Mouse (Mus musculus) heart, adult 11 months (tissue): ENCODE data around the gene Lypd5.
A peak's percentile ranks its signal among the peaks of the same experiment; 100 is the strongest.

Source experiments
- DNase-seq: peaks from one replicate; pipeline ENCODE4 v3.0.0; 2022

Lypd5 gene

DNA sequence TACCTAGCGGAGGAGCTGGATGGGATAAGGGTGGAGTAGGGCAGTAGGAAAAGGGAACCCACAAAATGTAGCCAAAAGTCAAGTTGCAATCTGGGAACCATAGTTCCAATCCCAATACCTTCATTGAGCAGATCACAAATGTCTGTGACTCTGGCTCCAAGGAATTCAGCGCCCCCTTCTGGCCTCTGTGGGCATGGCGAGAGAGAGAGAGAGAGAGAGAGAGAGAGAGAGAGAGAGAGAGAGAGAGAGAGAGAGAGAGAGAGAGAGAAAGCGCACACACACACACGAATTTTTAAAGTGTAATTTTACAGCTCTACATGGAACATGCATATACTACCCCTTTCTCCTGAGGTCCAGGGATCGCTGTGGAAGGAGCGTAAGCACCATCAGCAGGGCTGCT is 14.2 kb downstream of the Lypd5 start:
- DNase-seq: no peak

DNA sequence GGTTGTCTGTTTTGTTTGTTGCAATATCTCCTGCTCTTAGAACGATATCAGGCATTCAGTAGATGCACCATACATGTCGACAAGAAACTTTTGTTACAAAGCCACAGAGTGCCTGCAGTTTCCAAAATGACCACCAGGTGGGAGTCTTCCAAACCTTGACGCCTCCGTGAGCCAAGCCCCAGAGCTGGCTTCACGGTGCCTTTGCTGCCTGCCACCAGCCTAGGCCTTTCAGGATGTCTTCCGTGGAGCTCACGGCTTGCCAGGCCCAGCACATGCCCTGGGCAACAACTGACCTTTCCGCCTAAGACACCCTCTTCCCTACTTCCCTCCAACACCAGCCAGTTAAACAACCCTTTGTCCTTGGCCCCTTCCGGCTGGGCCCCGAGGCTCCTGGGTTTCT is 15.8 kb downstream of the Lypd5 start:
- peak; percentile 93 for DNase-seq

DNA sequence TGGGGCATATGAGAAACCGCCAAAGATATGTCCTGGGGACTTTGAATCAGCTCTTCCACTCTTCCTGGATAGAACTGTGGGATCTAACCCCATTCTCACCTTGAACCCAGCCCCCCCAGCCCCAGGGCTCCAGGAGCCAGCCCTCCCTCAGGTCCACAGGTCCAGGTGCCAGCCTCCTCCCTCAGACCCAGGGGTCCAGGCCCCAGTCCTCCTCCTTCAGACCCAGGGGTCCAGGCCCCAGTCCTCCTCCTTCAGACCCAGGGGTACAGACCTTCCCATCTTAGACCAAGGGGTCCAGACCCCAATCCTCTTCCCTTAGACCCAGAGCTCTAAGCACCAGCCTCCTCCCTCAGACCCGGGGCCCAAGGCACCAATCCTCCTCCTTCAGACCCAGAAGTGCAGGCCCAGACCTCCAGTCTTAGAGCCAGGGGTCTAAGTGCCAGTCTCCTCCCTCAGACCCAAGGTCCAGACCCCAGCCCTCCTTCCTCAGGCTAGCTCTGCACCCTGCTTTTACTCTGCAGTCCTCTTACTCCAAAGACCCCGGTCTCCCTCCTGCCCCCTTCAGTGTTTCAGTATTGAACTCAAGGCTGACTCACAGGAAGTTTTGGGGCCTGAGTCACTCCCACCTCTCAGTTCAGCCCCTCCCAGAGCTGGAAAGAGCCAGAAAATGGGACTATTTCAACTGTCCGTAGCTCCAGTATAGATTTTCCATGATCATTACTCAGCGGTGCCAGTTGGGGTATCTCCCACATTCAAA is 16.4 kb downstream of the Lypd5 start:
- DNase-seq: no peak

DNA sequence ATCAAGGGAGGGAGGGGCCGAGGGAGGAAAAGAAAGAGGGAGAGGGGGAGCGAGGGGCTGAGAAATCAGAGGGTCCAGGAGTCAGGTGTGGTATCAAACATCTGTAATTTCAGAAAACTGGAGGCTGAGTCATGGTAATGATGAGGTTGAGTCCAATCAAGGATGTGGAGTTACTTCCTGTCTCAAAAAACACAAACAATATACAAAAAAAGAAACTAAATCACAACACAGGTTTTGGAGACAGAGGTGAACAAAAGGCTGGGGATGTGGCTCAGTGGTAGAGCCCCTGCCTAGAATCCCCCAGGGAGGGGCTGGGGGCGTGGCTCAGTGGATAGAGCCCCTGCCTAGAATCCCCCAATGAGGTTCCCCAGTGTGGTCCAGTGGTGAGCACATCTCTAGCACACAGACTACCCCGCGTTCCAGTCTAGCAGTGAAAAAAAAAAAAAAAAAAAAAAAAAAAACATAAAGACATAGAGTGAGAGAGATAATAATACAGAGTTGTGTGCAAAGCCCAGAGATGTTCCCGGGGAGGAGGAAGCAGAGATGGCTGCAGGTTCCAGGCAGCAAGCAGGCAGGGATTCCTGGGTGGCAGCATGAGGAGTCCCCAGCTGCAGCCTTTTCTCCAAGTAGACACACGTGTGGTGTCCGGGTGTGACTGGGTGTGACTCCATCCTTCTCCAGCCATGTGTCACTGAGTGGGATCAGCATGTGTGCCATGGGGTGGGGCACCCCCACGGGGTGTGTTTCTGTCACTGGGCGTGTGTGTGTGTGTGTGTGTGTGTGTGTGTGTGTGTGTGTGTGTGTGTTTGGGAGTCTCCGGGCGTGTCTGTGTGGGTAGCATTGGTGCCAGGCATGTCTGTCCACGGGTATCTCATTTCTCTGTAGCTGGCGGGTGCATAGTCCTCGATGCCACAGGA is 18.0 kb downstream of the Lypd5 start:
- no peak for DNase-seq

DNA sequence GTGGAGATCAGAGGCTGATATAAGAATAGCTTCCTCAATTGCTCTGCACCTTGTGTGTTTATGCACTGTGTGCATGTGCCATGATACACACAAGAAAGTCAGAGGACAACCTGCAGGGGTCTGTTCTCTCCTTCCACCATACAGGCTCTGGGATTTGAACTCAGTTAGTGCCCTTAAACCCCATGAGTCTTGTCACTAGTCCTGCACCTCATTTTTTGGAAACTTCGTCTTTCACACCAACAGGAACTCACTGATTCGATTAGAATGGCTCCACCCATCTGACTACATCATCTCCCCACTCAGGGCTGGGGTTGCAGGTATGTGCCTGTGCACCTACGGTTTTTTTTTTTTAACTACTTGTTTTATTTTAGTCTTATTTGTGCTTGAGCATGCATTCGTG is 19.2 kb downstream of the Lypd5 start:
- no peak for DNase-seq

DNA sequence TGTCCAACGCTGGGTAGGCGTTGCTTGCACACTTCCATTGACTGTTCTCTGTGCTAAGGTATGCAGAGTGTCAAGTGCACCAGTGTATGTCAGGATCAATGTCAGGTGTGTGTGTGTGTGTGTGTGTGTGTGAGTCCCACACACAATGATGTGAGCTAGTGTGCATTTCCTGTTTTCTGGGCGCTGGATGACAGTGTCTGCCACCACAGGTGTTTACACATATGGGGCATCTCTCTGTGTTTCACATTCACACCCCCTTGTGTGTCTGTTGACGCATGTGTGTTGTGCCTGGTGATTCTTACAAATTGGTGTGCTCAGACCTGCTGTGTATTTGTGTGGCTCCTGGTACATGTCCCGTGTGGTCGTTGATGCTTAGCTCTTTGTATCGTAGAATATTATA is 19.9 kb downstream of the Lypd5 start:
- DNase-seq: no peak

DNA sequence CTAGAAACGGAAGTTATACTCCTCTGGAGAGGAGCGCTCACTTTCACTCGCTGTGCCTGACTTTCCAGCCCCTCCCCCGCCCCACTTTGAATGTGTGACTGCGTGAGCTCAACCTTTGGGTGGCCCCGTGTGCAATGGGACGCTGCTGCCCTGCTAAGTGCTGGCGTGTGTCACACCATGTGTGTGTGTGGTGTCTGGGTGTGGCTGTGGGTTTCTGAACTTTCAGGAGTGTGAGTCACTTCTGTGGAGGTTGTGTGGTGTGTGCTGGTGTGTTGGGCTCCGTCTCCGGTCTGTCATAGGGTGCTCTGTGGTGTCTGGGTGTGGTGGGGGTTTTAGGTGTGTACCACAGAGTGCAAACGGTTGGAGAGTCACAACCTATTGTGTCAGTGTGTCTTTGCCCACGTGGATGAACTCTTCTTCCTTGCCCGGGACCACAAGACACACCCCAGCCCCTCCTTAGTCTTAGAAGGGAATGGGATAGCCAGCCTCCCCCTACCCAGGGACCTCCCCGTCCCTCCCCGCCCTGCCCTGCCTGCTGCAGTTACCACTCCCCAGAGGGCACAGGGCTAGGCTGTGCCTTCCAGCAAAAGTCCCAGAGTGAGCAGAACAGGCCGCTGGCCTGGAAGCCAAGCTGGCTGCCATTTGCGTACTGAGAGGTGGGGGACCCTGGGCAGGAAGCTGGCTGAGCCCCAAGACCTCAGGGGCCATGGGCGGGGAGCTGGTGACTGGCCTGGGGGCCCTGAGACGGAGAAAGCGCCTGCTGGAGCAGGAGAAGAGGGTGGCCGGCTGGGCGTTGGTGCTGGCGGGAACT is 20.9 kb downstream of the Lypd5 start, which contains the start of gene Kcnn4:
Kcnn4 (plus strand) TSS at position 533 of the 811 bp plus-strand sequence.
- DNase-seq: no peak

DNA sequence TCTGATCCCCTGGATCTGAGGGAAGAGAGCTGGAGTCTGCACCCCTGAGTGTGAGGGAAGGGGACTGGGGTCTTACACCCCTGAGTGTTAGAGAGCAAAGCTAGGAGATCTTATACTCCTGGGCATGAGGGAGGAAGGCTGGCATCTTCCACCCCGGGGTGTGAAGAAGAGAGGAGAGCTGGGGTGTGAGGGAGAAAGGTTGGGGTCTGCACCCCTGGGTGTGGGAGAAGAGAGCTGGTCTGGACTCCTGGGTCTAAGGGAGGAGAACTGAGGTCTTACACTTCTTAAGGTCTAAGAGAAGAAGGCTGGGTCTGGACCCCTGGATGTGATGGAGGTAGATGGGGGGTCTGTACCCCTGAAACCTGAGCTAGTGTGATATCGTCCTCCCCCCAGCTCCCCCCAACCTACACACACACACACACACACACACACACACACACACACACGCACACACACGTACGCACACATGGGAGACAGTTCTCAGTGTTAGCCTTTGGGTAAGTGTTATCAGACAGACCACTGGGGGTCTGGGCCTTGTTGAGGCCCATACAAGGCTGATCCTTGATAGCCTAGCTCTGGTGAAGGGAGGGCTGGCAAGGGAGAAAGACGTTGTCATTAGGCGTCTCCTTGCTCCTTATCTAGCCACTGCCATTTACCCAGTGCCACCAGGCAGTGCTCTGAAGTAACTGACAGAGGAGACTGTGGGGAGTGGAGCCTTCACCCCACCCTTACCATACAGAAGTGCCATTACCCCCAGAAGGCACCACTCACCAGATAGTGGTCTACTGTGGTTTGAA is 22.2 kb downstream of the Lypd5 start:
- DNase-seq: no peak

DNA sequence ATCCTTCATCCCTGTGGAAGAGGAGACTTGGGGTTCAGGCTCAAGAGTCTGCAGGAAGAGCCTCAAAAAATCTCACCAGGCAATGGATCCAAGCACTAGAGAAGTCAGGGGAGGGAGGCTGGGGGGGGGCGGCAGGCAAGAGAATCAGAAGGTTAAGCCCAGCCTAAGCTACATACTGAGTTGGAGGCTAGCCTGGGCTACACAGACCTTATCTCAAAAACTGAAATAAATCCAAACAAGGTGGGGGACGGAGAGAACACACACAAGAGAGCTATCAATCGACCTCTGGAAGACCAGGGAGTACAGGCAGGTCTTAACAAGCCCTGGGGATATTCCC is 22.8 kb downstream of the Lypd5 start:
- DNase-seq: no peak

DNA sequence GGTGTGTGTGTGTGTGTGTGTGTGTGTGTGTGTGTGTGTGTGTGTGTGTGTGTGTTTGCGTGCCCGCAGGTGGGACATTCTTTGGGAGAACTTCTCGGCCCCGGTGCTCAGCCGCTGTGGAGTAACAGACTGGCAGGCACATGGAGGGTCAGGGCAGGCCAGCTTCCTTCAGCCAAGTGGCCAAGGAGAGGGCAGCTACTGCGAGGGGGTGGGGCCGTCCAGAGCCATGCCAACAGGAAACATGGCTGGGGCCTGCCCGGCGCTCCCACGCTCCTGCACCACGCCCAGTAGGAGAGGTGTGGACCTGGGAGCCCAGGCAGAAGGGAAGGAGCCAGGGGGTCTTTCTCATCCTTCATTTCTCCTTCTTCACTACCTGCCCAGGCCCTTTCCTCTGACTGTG is 23.3 kb downstream of the Lypd5 start:
- peak; percentile 93 for DNase-seq

DNA sequence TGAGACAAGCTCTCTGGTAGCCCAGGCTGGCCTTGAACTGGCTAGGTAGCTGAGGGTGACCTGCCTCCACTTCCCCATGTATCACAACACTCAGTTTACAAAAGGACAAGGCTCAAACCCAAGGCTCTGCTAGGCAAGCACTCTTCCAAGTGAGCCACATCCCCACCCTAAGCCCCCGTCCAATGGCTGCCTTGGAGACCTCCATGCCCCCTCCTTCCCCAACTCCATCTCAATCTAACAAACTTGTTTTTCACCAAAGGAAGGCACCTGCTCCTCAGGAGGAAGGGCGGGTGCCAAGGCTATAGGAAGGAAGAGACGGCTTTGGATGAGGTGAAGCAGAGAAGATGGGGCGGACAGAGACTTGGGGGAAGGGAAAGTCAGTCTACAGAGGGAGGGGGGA is 23.8 kb downstream of the Lypd5 start:
- no peak for DNase-seq

DNA sequence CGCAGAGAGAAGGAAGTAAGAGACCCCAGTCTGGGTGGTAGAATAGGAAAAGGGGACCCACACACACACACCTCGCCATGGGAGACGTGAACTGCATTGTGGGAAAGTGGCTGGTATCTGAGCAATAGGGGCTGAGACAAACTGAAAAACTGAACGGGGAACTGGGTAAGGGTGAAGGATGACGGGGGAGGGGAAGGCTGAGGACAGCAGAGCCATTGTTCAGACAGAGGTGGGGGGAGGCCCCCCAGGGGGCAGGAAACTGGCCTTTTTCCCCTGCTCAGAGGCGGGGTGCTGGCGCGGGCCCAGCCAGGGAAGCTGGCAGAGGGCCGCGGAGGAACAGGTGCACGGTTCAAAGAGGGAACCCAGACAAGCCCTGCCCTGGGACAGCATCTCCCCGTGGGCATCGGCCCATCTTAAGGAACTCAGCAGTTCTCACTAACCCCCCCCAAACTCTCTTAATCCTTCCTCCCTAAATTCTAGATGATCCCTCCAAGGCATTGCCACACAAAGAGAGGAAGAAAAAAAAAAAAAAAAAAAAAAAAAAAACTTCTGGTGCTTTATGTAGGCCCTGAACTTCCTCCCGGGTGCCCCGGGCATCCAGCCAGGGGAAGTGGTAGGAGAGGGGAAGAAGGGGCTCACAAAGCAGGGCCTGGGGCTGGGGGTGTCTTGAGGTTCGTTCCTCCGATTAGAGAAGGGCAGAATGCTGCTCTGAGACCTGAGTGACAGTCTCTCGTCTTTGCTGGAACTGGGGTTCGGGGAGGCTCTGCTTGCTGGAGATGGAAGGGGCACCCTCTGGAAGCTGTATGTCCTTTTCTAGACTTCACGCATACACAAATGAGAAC is 24.8 kb downstream of the Lypd5 start:
- DNase-seq: peak; percentile 96

DNA sequence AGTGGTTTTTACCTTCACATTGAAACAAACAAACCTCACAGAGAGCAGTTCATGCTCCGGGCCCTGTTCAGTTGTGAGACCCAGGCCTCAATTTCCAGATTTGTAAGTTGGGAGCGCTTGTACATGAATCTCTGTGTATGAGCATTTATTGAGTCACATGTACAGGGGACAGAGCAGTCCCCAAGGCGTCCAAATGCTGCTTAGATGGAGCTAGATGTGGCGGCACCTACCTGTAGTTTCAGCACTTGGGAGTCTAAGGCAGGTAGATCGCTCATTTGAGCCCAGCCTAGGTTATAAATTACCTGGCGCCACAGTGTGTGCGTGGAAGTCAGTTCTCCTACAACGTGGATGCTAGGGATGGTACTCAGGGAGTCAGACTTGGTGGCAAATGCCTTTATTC is 27.5 kb downstream of the Lypd5 start:
- no peak for DNase-seq

DNA sequence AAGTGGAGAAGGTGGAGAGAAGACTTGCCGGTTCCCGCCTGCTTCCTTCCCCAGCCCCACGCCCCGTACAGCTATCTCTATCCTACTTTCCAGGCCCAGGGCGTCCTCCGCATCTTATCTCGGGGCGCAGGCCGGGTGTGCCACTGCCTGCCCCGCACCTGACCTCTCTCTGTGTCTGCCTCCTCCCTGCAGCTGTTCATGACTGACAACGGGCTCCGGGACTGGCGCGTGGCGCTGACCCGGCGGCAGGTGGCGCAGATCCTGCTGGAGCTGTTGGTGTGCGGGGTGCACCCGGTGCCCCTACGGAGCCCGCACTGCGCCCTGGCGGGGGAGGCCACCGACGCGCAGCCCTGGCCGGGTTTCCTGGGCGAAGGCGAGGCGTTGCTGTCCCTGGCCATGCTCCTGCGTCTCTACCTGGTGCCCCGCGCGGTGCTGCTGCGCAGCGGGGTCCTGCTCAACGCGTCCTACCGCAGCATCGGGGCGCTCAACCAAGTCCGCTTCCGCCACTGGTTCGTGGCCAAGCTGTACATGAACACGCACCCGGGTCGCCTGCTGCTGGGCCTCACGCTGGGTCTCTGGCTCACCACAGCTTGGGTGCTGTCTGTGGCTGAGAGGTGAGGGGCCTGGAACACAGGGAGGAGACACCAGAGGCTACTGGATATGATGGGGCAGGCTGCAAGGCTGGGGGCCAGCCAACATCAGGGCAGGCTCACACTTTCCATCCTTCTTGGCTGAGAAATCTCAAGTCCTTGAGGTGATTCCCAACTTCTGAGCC is 28.3 kb downstream of the Lypd5 start:
- DNase-seq: peak; percentile 95

DNA sequence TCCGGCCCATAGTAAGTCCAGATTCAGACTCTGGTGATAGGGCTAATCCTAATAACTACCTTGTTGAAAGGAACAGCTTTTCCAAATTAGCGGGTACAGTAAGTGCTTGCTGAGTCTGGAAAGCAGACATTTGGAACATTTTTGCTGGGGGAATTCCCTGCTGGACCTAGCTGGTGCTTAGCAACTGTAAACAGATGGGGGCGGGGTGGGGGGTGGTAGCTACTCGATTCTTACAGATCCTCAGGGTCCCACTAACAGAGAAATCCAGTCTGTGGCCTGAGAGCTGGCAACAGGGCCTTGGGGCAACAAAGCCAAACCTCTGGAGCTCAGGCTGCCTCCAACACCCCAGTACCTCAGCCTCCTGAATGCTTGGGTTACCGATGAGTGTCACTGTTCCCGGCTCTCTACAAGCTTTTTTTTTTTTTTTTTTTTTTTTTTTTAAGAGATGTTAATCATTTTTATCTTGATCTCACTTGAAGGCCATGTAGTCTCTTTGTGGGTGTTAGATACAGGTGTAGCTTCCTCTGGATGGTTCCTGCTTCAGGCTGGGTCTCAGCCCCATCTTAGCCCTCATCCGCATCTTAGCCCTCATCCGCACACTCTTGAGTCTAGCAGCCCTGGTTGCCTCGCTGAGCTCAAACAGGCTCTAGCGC is 29.2 kb downstream of the Lypd5 start:
- no peak for DNase-seq

DNA sequence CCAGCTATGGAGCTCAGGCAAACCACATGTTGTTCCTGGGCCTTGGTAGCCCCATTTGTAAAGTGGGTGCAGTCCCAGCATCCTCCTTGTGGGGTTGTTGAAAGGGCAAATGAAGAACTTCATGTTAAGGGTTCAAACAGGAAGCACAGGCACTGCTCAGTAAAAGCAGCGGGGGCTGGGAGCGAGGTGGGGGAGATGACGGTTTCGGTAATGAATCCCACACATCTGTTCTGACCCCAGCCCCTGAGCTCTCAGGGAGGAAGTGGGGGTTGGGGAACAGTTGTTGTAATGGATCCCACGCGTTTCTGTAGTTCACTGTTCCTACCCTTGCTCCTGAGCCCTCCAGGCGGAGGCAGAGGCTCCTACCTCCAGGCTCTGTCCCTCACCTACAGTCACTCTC is 30.9 kb downstream of the Lypd5 start:
- no peak for DNase-seq

DNA sequence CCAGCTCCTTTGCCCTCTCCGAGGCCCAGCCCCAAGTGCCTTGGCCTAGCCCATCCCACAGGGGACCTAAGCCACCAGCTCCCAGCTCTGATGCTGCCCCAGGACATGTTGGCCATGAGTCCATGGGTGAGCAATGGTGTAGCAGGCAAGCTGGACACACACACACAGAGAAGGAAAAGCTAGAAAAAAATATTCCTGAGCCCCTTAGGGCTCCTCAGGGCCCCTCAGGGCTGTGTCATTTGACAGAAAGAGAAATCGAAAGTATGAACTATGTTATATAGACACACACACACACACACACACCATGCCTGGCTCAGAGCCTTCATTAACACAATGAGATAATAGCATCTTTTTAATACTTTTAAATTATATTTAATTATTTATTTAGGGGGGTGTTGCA is 31.4 kb downstream of the Lypd5 start:
- no peak for DNase-seq

DNA sequence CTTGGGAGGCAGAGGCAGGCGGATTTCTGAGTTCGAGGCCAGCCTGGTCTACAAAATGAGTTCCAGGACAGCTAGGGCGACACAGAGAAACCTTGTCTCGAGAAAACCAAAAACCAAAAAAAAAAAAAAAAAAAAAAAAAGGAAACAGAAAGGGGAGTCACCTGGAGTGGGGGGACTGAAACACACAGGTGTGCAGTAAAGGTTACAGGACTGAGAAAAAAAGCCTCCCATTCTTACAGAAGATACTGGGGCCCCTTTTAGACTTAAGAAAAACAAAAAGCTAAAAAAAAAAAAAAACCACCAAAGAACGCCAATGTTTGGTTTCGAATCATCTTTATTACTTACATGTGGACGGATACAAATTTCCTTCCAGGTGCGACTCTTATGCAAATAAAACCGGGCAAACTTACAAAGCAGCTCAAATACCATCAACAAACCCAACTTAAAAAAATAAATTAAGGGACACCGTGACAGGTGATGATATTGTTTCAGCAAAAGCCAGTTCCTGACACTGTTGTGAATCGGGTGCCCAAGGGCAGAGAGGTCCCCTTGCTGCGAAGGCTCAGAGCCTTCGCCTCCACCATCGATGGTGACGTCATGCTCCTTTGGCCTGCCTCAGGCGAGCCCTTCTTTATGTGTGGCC is 33.9 kb downstream of the Lypd5 start:
- no peak for DNase-seq

DNA sequence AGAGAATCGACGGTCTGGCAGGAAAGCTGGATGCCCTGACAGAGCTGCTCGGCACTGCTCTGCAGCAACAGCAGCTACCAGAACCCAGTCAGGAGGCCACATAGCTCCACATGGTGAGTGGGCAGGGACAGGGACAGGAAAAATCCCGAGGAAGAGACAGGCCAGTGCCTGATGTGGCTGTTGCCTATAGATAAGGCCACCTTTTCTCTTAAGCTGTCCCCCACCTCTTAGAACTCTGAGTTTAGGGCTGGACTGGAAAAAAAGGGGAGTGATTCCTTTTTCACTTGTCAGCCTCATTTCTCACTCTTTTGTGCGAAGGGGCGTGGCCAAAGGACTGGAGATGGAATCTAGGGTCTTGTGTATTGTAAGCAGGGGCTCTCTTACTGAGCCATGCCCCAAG is 35.1 kb downstream of the Lypd5 start:
- no peak for DNase-seq

DNA sequence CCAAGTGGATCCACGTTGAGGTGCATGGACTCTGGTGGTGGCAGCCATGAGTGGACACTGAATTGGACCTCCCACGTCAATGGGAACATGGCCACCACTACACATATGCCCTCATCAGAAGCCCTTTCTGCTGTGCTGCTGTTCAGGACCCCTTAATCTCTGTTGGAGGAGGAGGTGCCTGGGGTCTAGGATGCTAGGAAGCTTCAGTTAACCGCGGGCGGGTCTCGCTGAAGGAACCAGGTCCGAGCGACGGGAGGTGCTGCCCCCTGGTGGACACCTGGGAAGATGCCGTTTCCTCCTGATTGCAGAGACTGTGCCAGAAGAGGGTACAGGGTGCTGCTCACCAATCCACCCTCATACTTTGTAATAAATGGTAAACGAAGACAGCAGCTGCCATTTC is 35.8 kb downstream of the Lypd5 start:
- no peak for DNase-seq
